Mouse (Mus musculus): ENCODE measurements around the gene Zcwpw1.
"Not testable (repeated sequence)": the region's sequence is repeated elsewhere in the genome, so short reads cannot be mapped to it uniquely, and the experiment has no call there.

DNA sequence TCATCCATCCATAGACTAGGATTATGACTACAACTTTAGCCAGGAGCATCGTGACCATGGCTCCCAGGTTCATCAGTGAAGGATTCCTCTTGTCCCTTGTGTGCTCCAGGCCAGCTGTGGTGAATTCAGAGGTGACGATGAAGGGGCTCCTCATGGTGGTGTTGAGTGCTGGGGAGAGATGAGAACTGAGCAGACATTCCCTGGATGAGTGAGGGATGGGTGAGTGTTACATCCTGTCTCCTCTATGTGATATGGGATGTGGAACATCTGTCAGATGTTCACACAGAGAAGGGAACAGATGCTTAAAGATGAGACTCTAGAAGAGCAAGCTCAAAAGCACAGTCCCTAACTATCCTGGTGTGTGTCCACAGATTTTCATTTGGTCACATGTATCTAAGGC lies 81.0 kb downstream of the Zcwpw1 start:
- TF ChIP-seq HCFC1 (IDR thresholded peaks at IDR 0.05; ENCODE audit: borderline replicate concordance, insufficient read depth, low read length); ZC3H11A (IDR thresholded peaks at IDR 0.05; ENCODE audit: borderline replicate concordance, low read depth, low read length); CHD2 (IDR thresholded peaks at IDR 0.05; ENCODE audit: low read depth, low read length); ZNF384 (IDR thresholded peaks at IDR 0.05; ENCODE audit: low read depth, low read length); MAFK (IDR thresholded peaks at IDR 0.05; ENCODE audit: insufficient read depth, low read depth, low read length): not testable (repeated sequence)
